Mouse (Mus musculus) lung, adult 2 months (tissue): ENCODE results near the gene Arap1. TPM values are rescaled to one million over a fixed set of nuclear protein-coding genes. Genes with fewer than 3 reads are reported as not detected.

Source experiments
- DNase-seq: peaks from one replicate; pipeline ENCODE4 v3.0.0; 2022
- H3K4me1 ChIP-seq: fragments of 200-500 bp; 2 replicates; pipeline ENCODE4 v1.6.1; 2011; ENCODE audit warnings: low read length; ENCODE audit not compliant: control insufficient read depth, insufficient read depth
- H3K4me3 ChIP-seq: fragments of 200-500 bp; replicated peaks from 2 replicates; pipeline ENCODE3; 2011; ENCODE audit warnings: low read depth, mild to moderate bottlenecking, control low read depth, low read length; ENCODE audit errors: extremely low read depth
- CTCF ChIP-seq: fragments of 200-500 bp; IDR thresholded peaks from 2 replicates; pipeline ENCODE4 v1.5.1; 2011; ENCODE audit warnings: mild to moderate bottlenecking, low read length, control low read depth; ENCODE audit not compliant: insufficient read depth
- POLR2A ChIP-seq: fragments of 200-500 bp; IDR thresholded peaks from 2 replicates; pipeline ENCODE4 v1.6.1; 2011; ENCODE audit warnings: low read depth, mild to moderate bottlenecking, control low read depth, low read length, borderline replicate concordance; ENCODE audit errors: extremely low read depth
- WGBS: fragments of 180-500 bp; shearing (Covaris S2); methylation state at CpG from one replicate; pipeline ENCODE4 v1.1.7; 2018; 5-methylcytosine and 5-hydroxymethylcytosine counted together
- polyA plus RNA-seq: library from polyadenylated mRNA; depleted of rRNA; stranded (reverse); fragments of >200 nt; gene quantifications from 2 replicates; pipeline ENCODE4 v1.2.3, GENCODE M21; 2012

Gene Arap1
- polyA plus RNA-seq, 1 experiment: 188 TPM

DNA sequence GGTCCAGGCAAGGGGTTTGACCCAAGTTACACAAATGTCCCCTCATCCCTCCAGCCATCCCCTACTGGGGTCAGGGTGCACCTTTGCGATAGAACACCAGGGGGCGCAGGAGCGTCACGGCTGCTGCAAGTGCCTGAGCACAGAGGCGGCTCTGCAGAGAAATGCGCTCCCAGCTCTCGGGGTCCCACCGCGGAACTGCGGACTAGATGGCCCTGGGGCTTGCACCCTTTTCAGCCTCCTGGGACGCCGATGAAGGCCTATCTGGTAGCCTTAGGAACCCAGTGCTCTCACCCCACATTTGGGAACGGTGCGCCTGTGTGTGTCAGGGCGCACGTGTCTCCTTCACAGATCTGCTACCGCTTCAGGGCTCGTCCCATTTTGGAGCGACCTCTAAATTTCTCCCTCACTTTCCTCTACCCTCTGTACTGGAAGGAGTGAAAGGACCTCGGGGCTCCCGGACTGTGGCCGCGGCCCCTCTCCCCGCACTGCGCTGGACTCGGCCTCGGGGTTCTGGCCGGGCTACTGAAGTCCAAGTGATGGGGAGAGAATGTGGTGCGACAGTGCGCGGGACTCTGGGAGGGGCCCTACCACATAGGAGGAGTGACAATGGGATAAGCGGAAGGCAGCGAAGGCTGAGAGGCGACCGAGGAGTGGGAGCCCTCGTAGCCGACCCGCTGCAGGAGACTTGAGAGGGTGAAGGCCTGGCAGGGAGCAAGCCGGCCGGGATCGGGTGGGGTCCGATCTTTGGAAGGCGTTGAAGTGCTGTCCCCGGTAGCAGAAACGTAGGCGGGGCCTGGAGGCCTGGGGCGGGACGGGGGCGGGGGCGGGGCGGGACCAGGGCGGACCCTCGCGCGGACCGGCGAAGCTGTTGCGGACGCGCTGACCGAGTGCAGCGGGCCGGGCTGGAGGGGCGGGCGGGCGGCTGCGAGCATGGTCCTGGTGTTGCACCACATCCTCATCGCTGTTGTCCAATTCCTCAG, 102.8 kb downstream of the Arap1 start:
- no peaks in the 10 kb centered on the region for H3K4me1 ChIP-seq
- WGBS: 1% methylated on average over 60 of the region's 68 CpGs
- H3K4me3 ChIP-seq: peak overlapping the region; percentile 69
- TF ChIP-seq POLR2A (no peak), CTCF (peak; percentile 95)
- peak; percentile 91 for DNase-seq

DNA sequence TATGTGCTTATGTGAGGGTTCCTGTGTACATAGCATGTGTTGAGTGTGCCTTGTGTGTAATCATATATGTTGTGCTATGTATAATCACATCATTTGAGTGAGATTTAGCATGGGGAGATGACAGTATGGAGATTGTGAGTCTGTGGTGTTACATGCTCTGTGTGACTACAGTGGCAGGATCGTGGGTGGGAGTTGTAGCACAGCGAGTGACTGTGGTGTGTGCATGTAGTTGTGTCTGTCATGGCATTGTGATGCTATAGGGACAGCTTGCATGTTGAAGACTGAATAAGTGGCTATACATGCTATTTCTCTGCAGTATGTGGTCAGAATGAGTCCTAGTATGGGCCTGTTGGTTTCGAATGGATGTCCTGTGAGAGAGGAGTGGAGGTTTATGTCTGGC, 104.8 kb downstream of the Arap1 start:
- no peak overlapping the region for H3K4me3 ChIP-seq
- 81% methylated on average over 3 of the region's 3 CpGs for WGBS
- no peak for DNase-seq
- TF ChIP-seq CTCF: no peak
- TF ChIP-seq POLR2A: no peak
- no peaks in the 10 kb centered on the region for H3K4me1 ChIP-seq

DNA sequence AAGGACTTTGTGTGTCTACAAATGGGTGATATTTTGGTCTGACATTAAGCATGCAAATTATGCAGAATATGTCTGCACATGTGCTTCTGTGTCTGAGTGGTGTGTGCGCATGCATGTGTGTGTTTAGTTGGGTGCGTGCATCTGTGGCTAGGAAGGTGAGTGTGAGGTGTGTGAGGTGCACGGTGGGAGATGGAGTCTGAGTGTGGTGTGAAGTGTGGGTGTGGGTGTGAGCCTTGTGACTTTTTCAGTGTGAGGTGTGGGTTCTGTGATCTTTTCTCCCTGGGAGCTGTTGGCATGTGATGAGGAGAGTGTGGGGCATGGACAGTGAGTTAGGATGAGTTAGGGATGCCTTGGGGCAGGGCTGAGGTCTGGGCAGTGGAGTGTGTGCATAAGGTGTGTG, 105.4 kb downstream of the Arap1 start:
- no peaks in the 10 kb centered on the region for H3K4me1 ChIP-seq
- peak overlapping the region; percentile 27 for H3K4me3 ChIP-seq
- no peak for TF ChIP-seq POLR2A
- TF ChIP-seq CTCF: no peak
- WGBS: 83% methylated on average over 3 of the region's 3 CpGs
- DNase-seq: no peak

- WGBS: 29% methylated on average over 8 of the region's 8 CpGs
- no peak for DNase-seq
These were observed 105.9 kb downstream of the Arap1 start for GRCm38 (mm10) chr7:101453725-101454124.

DNA sequence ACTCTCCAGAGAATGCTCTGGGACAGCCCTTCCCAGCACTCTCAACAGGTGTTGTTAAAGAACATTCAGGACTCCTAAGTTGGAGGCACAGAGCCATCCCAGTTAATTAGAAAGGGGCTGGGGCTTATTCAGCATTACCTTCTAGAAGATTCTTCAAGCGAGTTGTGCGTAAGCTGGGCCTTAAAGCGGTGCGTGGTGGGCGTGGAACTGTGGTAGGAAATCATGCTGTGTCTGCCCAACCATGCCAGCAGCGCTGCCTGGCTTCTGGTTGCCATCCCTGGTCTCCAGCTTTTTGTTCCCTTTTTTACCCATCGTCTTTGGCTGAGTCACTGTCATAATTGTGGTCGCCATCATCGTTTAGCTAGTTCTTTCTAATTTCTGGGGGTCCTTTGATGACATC, 106.6 kb downstream of the Arap1 start:
- Histone ChIP-seq H3K4me3 (no peak overlapping the region), H3K4me1 (no peaks in the 10 kb centered on the region)
- WGBS: 64% methylated on average over 9 of the region's 9 CpGs
- no peak for DNase-seq
- TF ChIP-seq POLR2A: no peak
- TF ChIP-seq CTCF: no peak

More at GRCm38 (mm10) chr7:101453725-101454124, 105.9 kb downstream of the Arap1 start:
- TF ChIP-seq POLR2A (no peak), CTCF (no peak)
- H3K4me3 ChIP-seq: no peak overlapping the region
- H3K4me1 ChIP-seq: no peaks in the 10 kb centered on the region

- H3K4me3 ChIP-seq: no peak overlapping the region
- TF ChIP-seq POLR2A (no peak), CTCF (no peak)
- 0 out of 2 replicates have a peak, but pooled peaks cover 4% of the 10 kb centered on the region for H3K4me1 ChIP-seq
- 80% methylated on average over 6 of the region's 6 CpGs for WGBS
- no peak for DNase-seq
These were observed 107.3 kb downstream of the Arap1 start for GRCm38 (mm10) chr7:101455141-101455540.

DNA sequence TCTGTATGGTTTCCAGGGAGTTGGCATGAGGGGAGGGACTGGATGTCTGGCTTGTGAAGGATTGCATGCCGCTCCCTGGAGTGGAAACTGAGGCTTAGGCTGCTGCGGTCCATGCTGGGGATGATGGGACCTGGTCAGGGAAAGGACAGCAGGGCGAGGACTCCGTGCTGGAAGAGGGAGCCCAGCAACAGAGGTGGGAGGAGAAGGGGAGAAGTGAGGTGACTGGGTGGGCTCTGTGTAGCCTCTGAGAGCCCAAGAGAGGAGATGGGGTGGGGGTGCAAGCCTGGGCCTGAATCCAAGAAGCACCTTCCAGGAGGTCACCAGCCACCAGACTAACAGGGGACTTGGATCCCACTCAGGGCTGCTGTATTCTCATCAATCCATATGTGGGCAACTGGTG, 108.5 kb downstream of the Arap1 start:
- no peak for DNase-seq
- Histone ChIP-seq H3K4me1 (0 out of 2 replicates have a peak, but pooled peaks cover 4% of the 10 kb centered on the region), H3K4me3 (no peak overlapping the region)
- TF ChIP-seq CTCF (no peak), POLR2A (no peak)
- 85% methylated on average over 4 of the region's 4 CpGs for WGBS

- DNase-seq: no peak
- whole genome bisulfite sequencing: 56% methylated on average over 5 of the region's 5 CpGs
- Histone ChIP-seq H3K4me3 (no peak overlapping the region), H3K4me1 (0 out of 2 replicates have a peak, but pooled peaks cover 4% of the 10 kb centered on the region)
- TF ChIP-seq POLR2A (no peak), CTCF (no peak)
These were observed 108.9 kb downstream of the Arap1 start for GRCm38 (mm10) chr7:101456789-101457188.

DNA sequence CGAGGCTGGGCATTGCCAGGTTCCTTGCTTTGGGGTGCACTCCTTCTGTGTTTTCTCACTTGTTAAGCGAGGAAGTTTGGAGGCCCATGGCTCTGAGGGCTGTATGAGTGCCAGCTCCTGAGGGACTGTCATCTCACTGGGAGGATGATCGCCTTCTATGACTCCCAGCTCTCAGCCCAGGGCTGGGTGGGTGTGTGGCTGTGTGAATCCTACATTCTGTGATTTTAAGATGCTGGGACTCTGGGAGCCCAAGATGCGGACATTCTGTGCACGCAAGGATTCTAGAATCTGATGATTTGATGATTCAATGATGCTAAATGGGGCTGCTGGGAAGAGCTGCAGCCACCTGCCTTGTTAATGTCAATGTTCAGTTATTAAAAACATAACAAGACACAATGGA, 109.4 kb downstream of the Arap1 start:
- no peak for TF ChIP-seq CTCF
- no peak for TF ChIP-seq POLR2A
- no peak for DNase-seq
- WGBS: 80% methylated on average over 5 of the region's 5 CpGs
- Histone ChIP-seq H3K4me1 (0 out of 2 replicates have a peak, but pooled peaks cover 4% of the 10 kb centered on the region), H3K4me3 (no peak overlapping the region)
